18 mouse cellular contexts compared by ENCODE assay signal in genomic region chr2:102190956-102191355, GRCm38 (mm10). TPM values are rescaled to one million over a fixed set of nuclear protein-coding genes. Genes with fewer than 3 reads are reported as not detected.
DNase-seq lines count a peak whose midpoint lies in the region; ATAC-seq lines count a peak whose summit lies in the region.
"Had no signal": no experiment of that assay in that cellular context is flagged by ENCODE, and none has a peak within 500 bp of the region (broad histone marks: within the 10 kb centered on the region; RNA-seq: fewer than 3 reads in every experiment).

No protein-coding gene starts in this region.

- H3K4me3 ChIP-seq in kidney, embryonic 14.5 days (ENCODE audit: low read length): no peak overlapping the region
- no peak overlapping the region for H3K4me3 ChIP-seq in kidney, embryonic 15.5 days (replicated peaks)
- H3K4me3 ChIP-seq: embryonic facial prominence, embryonic 12.5 days; forebrain, embryonic 15.5 days; heart, embryonic 13.5 days; hindbrain, embryonic 15.5 days had no signal

- H3K9me3 ChIP-seq in kidney, embryonic 14.5 days (ENCODE audit: control insufficient read depth, low read length): no peaks in the 10 kb centered on the region
- no peaks in the 10 kb centered on the region for H3K9me3 ChIP-seq in kidney, embryonic 15.5 days (replicated peaks)
- H3K9me3 ChIP-seq: embryonic facial prominence, embryonic 12.5 days; forebrain, embryonic 15.5 days; heart, embryonic 13.5 days; hindbrain, embryonic 15.5 days had no signal

- H3K27ac ChIP-seq in kidney, embryonic 14.5 days (ENCODE audit: low read depth, low read length): no peak overlapping the region
- no peak overlapping the region for H3K27ac ChIP-seq in kidney, embryonic 15.5 days
- H3K27ac ChIP-seq: embryonic facial prominence, embryonic 12.5 days; forebrain, embryonic 15.5 days; heart, embryonic 13.5 days; hindbrain, embryonic 15.5 days had no signal

- peak; percentile 31 for DNase-seq in adrenal gland, postnatal 14 days
- DNase-seq in adrenal gland, postnatal 25 days: no peak
- peak; percentile 22 for DNase-seq in kidney, adult 11 months
- peak; percentile 27 for DNase-seq in kidney, postnatal 10 days
- DNase-seq in right cerebral cortex, postnatal 10 days (ENCODE audit: low spot score in 2 of 2): no peak
- DNase-seq in embryo, embryonic 10 days (ENCODE audit: low spot score): no peak
- DNase-seq: adrenal gland, adult 2 months; gastrocnemius, postnatal 36 days; heart, adult 11 months; heart, postnatal 36 days had no signal

- H3K4me1 ChIP-seq in kidney, embryonic 14.5 days (ENCODE audit: control insufficient read depth, insufficient read depth, low read length): 0 out of 2 replicates have a peak, but pooled peaks cover 4% of the 10 kb centered on the region
- peaks cover 11% of the 10 kb centered on the region for H3K4me1 ChIP-seq in kidney, embryonic 15.5 days

- no peak overlapping the region for H3K4me2 ChIP-seq in kidney, embryonic 14.5 days (replicated peaks; ENCODE audit: low read depth, low read length)
- H3K4me2 ChIP-seq in kidney, embryonic 15.5 days: no peak overlapping the region
- H3K4me2 ChIP-seq: embryonic facial prominence, embryonic 12.5 days; forebrain, embryonic 15.5 days; heart, embryonic 13.5 days; hindbrain, embryonic 15.5 days had no signal

- H3K27me3 ChIP-seq in kidney, embryonic 14.5 days (ENCODE audit: control insufficient read depth, insufficient read depth, low read length): no peaks in the 10 kb centered on the region
- no peaks in the 10 kb centered on the region for H3K27me3 ChIP-seq in kidney, embryonic 15.5 days
- H3K27me3 ChIP-seq: embryonic facial prominence, embryonic 12.5 days; forebrain, embryonic 15.5 days; heart, embryonic 13.5 days; hindbrain, embryonic 15.5 days; Patski had no signal

- no peak overlapping the region for H3K9ac ChIP-seq in kidney, embryonic 14.5 days (ENCODE audit: low read depth, low read length)
- H3K9ac ChIP-seq in kidney, embryonic 15.5 days: no peak overlapping the region
- H3K9ac ChIP-seq: embryonic facial prominence, embryonic 12.5 days; forebrain, embryonic 15.5 days; heart, embryonic 13.5 days; hindbrain, embryonic 15.5 days had no signal

- no peak for ATAC-seq in kidney, embryonic 14.5 days (ENCODE audit: low FRiP score, low TSS enrichment)
- ATAC-seq in kidney, embryonic 15.5 days (replicated peaks; ENCODE audit: low FRiP score): no peak
- ATAC-seq: activated CD4-positive, CD25-positive, alpha-beta regulatory T cell, adult 4 months; forebrain, embryonic 15.5 days; Patski had no signal

- no peaks in the 10 kb centered on the region for H3K36me3 ChIP-seq in kidney, embryonic 14.5 days (ENCODE audit: control insufficient read depth, insufficient read depth, low read length)
- no peaks in the 10 kb centered on the region for H3K36me3 ChIP-seq in kidney, embryonic 15.5 days
- H3K36me3 ChIP-seq: embryonic facial prominence, embryonic 12.5 days; forebrain, embryonic 15.5 days; heart, embryonic 13.5 days; hindbrain, embryonic 15.5 days had no signal

RNA-seq across cellular contexts. Expression of gene Ldlrad3, which starts 4.8 kb away (rescaled TPM):
- total RNA-seq in adrenal gland, postnatal 14 days (2021): 10.8 and 11.7 TPM in 2 replicates
- total RNA-seq in adrenal gland, postnatal 25 days (2021): 8.8 TPM in 2 replicates
- 19.0 and 39.2 TPM in 2 replicates for polyA plus RNA-seq in kidney, embryonic 14.5 days (2014; fragmentation: Nextera tagmentation; extraction: Ambion mirVana)
- 38.0 and 40.4 TPM in 2 replicates for polyA plus RNA-seq in kidney, embryonic 15.5 days (2015; fragmentation: Nextera tagmentation; extraction: Ambion mirVana)

Comparison
In these comparisons a context has a peak if more than half of its experiments do, and no peak if none do; other contexts are left out.
1. DNase-seq: peak in adrenal gland, postnatal 14 days (single experiment), kidney, adult 11 months (single experiment) and kidney, postnatal 10 days (single experiment); none in adrenal gland, postnatal 25 days (single experiment), right cerebral cortex, postnatal 10 days (0 of 2) and embryo, embryonic 10 days (single experiment).